Mouse (Mus musculus) liver, postnatal 0 days (tissue): ENCODE results near the gene Nkpd1.

Source experiments
- CTCF ChIP-seq: sonication (generic); IDR thresholded peaks from 2 replicates; pipeline ENCODE4 v1.5.1; 2016; ENCODE audit warnings: antibody characterized with exemption, low read depth
- EP300 ChIP-seq: IDR thresholded peaks from 2 replicates; pipeline ENCODE4 v1.6.1; 2016; ENCODE audit warnings: antibody characterized with exemption, low read depth, mild to moderate bottlenecking

- TF ChIP-seq CTCF (no peak), EP300 (no peak)
These were observed 52.0 kb downstream of the Nkpd1 start for GRCm38 (mm10) chr7:19569647-19570046.
